Mouse (Mus musculus) MEL (cell line): ENCODE results near the gene Snf8. TPM values are rescaled to one million over a fixed set of nuclear protein-coding genes. Genes with fewer than 3 reads are reported as not detected.

Source experiments
- DNase-seq: peaks from one replicate; pipeline ENCODE4 v3.0.0; 2011; ENCODE audit warnings: low read depth, low spot score
- H3K27ac ChIP-seq: 2 replicates; pipeline ENCODE4 v1.5.1; 2012; ENCODE audit warnings: low read depth, mild to moderate bottlenecking, control low read depth, low read length, moderate library complexity; ENCODE audit not compliant: control insufficient read depth
- H3K27me3 ChIP-seq, 2 experiments: fragments of 150-350 bp in 1 of 2; sonication (generic) in 1 of 2; 2 replicates each; pipeline ENCODE4 v1.6.1; 2012; ENCODE audit warnings: low read length in 2 of 2, mild to moderate bottlenecking in 2 of 2, improper control_type of control experiment in 1 of 2, moderate library complexity in 1 of 2; ENCODE audit not compliant: insufficient read depth in 2 of 2, control insufficient read depth in 1 of 2
- H3K36me3 ChIP-seq, 2 experiments: 2 replicates each; pipeline ENCODE4 v1.6.1; 2012 to 2014; ENCODE audit warnings: low read length in 2 of 2, improper control_type of control experiment in 1 of 2, inconsistent platforms in 1 of 2, mild to moderate bottlenecking in 1 of 2; ENCODE audit not compliant: insufficient read depth in 2 of 2, control insufficient read depth in 1 of 2
- H3K4me1 ChIP-seq, 2 experiments: fragments of 150-350 bp in 1 of 2; sonication (generic) in 1 of 2; 2 replicates each; pipeline ENCODE4 v1.6.1; 2012; ENCODE audit warnings: low read length in 2 of 2, improper control_type of control experiment in 1 of 2, mild to moderate bottlenecking in 1 of 2; ENCODE audit not compliant: insufficient read depth in 2 of 2, control insufficient read depth in 1 of 2
- H3K4me3 ChIP-seq, 2 experiments: fragments of 150-350 bp in 1 of 2; sonication (generic) in 1 of 2; 2 replicates each; pipeline ENCODE4 v1.5.1; 2012; ENCODE audit warnings: low read depth in 2 of 2, low read length in 2 of 2, mild to moderate bottlenecking in 2 of 2, moderate library complexity in 2 of 2, control low read depth in 1 of 2, improper control_type of control experiment in 1 of 2; ENCODE audit not compliant: control insufficient read depth in 1 of 2, insufficient read depth in 1 of 2
- H3K79me2 ChIP-seq: 2 replicates; pipeline ENCODE4 v1.6.1; 2012; ENCODE audit warnings: mild to moderate bottlenecking, low read length, moderate library complexity; ENCODE audit not compliant: control insufficient read depth, poor library complexity, insufficient read depth
- H3K9ac ChIP-seq: 2 replicates; pipeline ENCODE4 v1.6.1; 2012; ENCODE audit warnings: low read depth, mild to moderate bottlenecking, control low read depth, low read length, moderate library complexity; ENCODE audit not compliant: control insufficient read depth, poor library complexity, severe bottlenecking
- H3K9me3 ChIP-seq: fragments of 150-350 bp; sonication (generic); replicated peaks from 2 replicates; pipeline ENCODE4 v1.6.1; 2012; ENCODE audit warnings: mild to moderate bottlenecking, low read length, improper control_type of control experiment, moderate library complexity; ENCODE audit not compliant: insufficient read depth
- BHLHE40 ChIP-seq: IDR thresholded peaks from 2 replicates; pipeline ENCODE4 v1.6.1; 2012; ENCODE audit warnings: low read depth, mild to moderate bottlenecking, inconsistent platforms, low read length, improper control_type of control experiment, borderline replicate concordance
- CHD1 ChIP-seq: IDR thresholded peaks from 2 replicates; pipeline ENCODE4 v1.6.1; 2012; ENCODE audit warnings: low read depth, mild to moderate bottlenecking, inconsistent platforms, low read length, improper control_type of control experiment
- E2F4 ChIP-seq: IDR thresholded peaks from 2 replicates; pipeline ENCODE4 v1.6.1; 2011; ENCODE audit warnings: low read depth, low read length, improper control_type of control experiment, borderline replicate concordance
- ELF1 ChIP-seq: IDR thresholded peaks from 2 replicates; pipeline ENCODE4 v1.6.1; 2014; ENCODE audit warnings: low read depth, mild to moderate bottlenecking, inconsistent platforms, low read length, improper control_type of control experiment, moderate library complexity
- EP300 ChIP-seq, 2 experiments: IDR thresholded peaks; 2 replicates each; pipeline ENCODE4 v1.6.1; 2011; ENCODE audit warnings: improper control_type of control experiment in 2 of 2, low read length in 2 of 2, low read depth in 1 of 2, mild to moderate bottlenecking in 1 of 2
- ETS1 ChIP-seq: IDR thresholded peaks from 2 replicates; pipeline ENCODE4 v1.6.1; 2012; ENCODE audit warnings: low read depth, mild to moderate bottlenecking, inconsistent platforms, low read length, improper control_type of control experiment, moderate library complexity
- GABPA ChIP-seq: IDR thresholded peaks from 2 replicates; pipeline ENCODE4 v1.6.1; 2012; ENCODE audit warnings: low read depth, mild to moderate bottlenecking, inconsistent platforms, low read length, improper control_type of control experiment, moderate library complexity
- GATA1 ChIP-seq: IDR thresholded peaks from 2 replicates; pipeline ENCODE4 v1.6.1; 2011; ENCODE audit warnings: low read depth, low read length, improper control_type of control experiment
- HCFC1 ChIP-seq: IDR thresholded peaks from 2 replicates; pipeline ENCODE4 v1.6.1; 2012; ENCODE audit warnings: low read depth, mild to moderate bottlenecking, inconsistent platforms, low read length, improper control_type of control experiment, moderate library complexity
- JUND ChIP-seq: IDR thresholded peaks from 2 replicates; pipeline ENCODE4 v1.6.1; 2011; ENCODE audit warnings: low read depth, mild to moderate bottlenecking, improper control_type of control experiment, low read length
- KAT2A ChIP-seq: conservative IDR thresholded peaks from 2 replicates; pipeline ENCODE4 v1.6.1; 2012; ENCODE audit warnings: low read depth, low read length, improper control_type of control experiment, inconsistent platforms
- MAFK ChIP-seq: IDR thresholded peaks from 2 replicates; pipeline ENCODE4 v1.6.1; 2011; ENCODE audit warnings: low read depth, mild to moderate bottlenecking, low read length, improper control_type of control experiment, borderline replicate concordance
- MAZ ChIP-seq: IDR thresholded peaks from 2 replicates; pipeline ENCODE4 v1.6.1; 2012; ENCODE audit warnings: low read depth, mild to moderate bottlenecking, inconsistent platforms, low read length, improper control_type of control experiment
- MXI1 ChIP-seq: IDR thresholded peaks from 2 replicates; pipeline ENCODE4 v1.6.1; 2011; ENCODE audit warnings: mild to moderate bottlenecking, low read depth, low read length, improper control_type of control experiment
- MYB ChIP-seq: IDR thresholded peaks from 2 replicates; pipeline ENCODE4 v1.6.1; 2011; ENCODE audit warnings: mild to moderate bottlenecking, low read depth, low read length, improper control_type of control experiment
- MYC ChIP-seq: IDR thresholded peaks from 2 replicates; pipeline ENCODE4 v1.6.1; 2011; ENCODE audit warnings: low read depth, mild to moderate bottlenecking, low read length, improper control_type of control experiment, moderate library complexity
- NELFE ChIP-seq: IDR thresholded peaks from 2 replicates; pipeline ENCODE4 v1.6.1; 2011; ENCODE audit warnings: low read depth, low read length, improper control_type of control experiment
- NRF1 ChIP-seq: IDR thresholded peaks from 2 replicates; pipeline ENCODE4 v1.6.1; 2014; ENCODE audit warnings: low read depth, mild to moderate bottlenecking, inconsistent platforms, low read length, improper control_type of control experiment, moderate library complexity; ENCODE audit not compliant: poor library complexity, insufficient read depth, severe bottlenecking
- POLR2A ChIP-seq, 2 experiments: IDR thresholded peaks; 2 replicates each; pipeline ENCODE4 v1.6.1; 2011 to 2012; ENCODE audit warnings: low read length in 2 of 2, mild to moderate bottlenecking in 2 of 2, control low read depth in 1 of 2, improper control_type of control experiment in 1 of 2, low read depth in 1 of 2, moderate library complexity in 1 of 2; ENCODE audit not compliant: control insufficient read depth in 1 of 2, insufficient read depth in 1 of 2, poor library complexity in 1 of 2
- POLR2AphosphoS2 ChIP-seq: IDR thresholded peaks from 2 replicates; pipeline ENCODE4 v1.6.1; 2011; ENCODE audit warnings: low read length, improper control_type of control experiment
- RAD21 ChIP-seq: IDR thresholded peaks from 2 replicates; pipeline ENCODE4 v1.6.1; 2011; ENCODE audit warnings: mild to moderate bottlenecking, low read depth, low read length, improper control_type of control experiment
- RCOR1 ChIP-seq: IDR thresholded peaks from 2 replicates; pipeline ENCODE4 v1.6.1; 2012; ENCODE audit warnings: low read depth, mild to moderate bottlenecking, inconsistent platforms, low read length, improper control_type of control experiment
- SIN3A ChIP-seq: IDR thresholded peaks from 2 replicates; pipeline ENCODE4 v1.6.1; 2012; ENCODE audit warnings: low read length, improper control_type of control experiment, inconsistent platforms
- SMC3 ChIP-seq: IDR thresholded peaks from 2 replicates; pipeline ENCODE4 v1.6.1; 2011; ENCODE audit warnings: low read depth, low read length, improper control_type of control experiment
- TAL1 ChIP-seq: IDR thresholded peaks from 2 replicates; pipeline ENCODE4 v1.6.1; 2012; ENCODE audit warnings: mild to moderate bottlenecking, inconsistent platforms, low read length, moderate library complexity, mixed read lengths
- TBP ChIP-seq: IDR thresholded peaks from 2 replicates; pipeline ENCODE4 v1.8.0; 2011; ENCODE audit warnings: low read depth, low read length, improper control_type of control experiment
- TCF12 ChIP-seq: IDR thresholded peaks from 2 replicates; pipeline ENCODE4 v1.6.1; 2014; ENCODE audit warnings: low read depth, mild to moderate bottlenecking, inconsistent platforms, low read length, improper control_type of control experiment, moderate library complexity
- UBTF ChIP-seq: IDR thresholded peaks from 2 replicates; pipeline ENCODE4 v1.6.1; 2012; ENCODE audit warnings: low read depth, mild to moderate bottlenecking, inconsistent platforms, low read length, improper control_type of control experiment, moderate library complexity, borderline replicate concordance; ENCODE audit not compliant: insufficient read depth
- USF1 ChIP-seq: IDR thresholded peaks from 2 replicates; pipeline ENCODE4 v1.6.1; 2014; ENCODE audit warnings: low read depth, mild to moderate bottlenecking, inconsistent platforms, low read length, improper control_type of control experiment, moderate library complexity
- USF2 ChIP-seq, 2 experiments: IDR thresholded peaks; 2 replicates each; pipeline ENCODE4 v1.6.1; 2011 to 2012; ENCODE audit warnings: improper control_type of control experiment in 2 of 2, low read length in 2 of 2, borderline replicate concordance in 1 of 2, inconsistent platforms in 1 of 2, low read depth in 1 of 2, mild to moderate bottlenecking in 1 of 2; ENCODE audit not compliant: insufficient read depth in 1 of 2
- ZC3H11A ChIP-seq: IDR thresholded peaks from 2 replicates; pipeline ENCODE4 v1.6.1; 2012; ENCODE audit warnings: low read depth, mild to moderate bottlenecking, inconsistent platforms, low read length, improper control_type of control experiment
- ZKSCAN1 ChIP-seq: IDR thresholded peaks from 2 replicates; pipeline ENCODE4 v1.6.1; 2012; ENCODE audit warnings: low read depth, mild to moderate bottlenecking, inconsistent platforms, low read length, improper control_type of control experiment, moderate library complexity
- ZMIZ1 ChIP-seq: IDR thresholded peaks from 2 replicates; pipeline ENCODE4 v1.6.1; 2012; ENCODE audit warnings: low read depth, mild to moderate bottlenecking, inconsistent platforms, low read length, improper control_type of control experiment, moderate library complexity
- ZNF384 ChIP-seq: IDR thresholded peaks from 2 replicates; pipeline ENCODE4 v1.6.1; 2012; ENCODE audit warnings: low read depth, mild to moderate bottlenecking, inconsistent platforms, low read length, improper control_type of control experiment
- polyA plus RNA-seq, 2 experiments: library from polyadenylated mRNA; stranded (reverse) in 1 of 2; unstranded in 1 of 2; fragments of >175 nt in 1 of 2; fragments of >200 nt in 1 of 2; gene quantifications; 2 replicates each; pipeline versions ENCODE4 v1.2.1 to v1.2.4; 2012; ENCODE audit warnings: low replicate concordance in 2 of 2, low read depth in 1 of 2; ENCODE audit not compliant: insufficient read length in 2 of 2, insufficient read depth in 1 of 2, missing spikeins in 1 of 2
- total RNA-seq: library from RNA; depleted of rRNA; stranded (reverse); fragments of 300-350 nt; gene quantifications from 2 replicates; pipeline ENCODE4 v1.2.3, GENCODE M21; 2012

Snf8 gene
- total and polyA plus RNA-seq, 3 experiments = 135 to 183 TPM; not detected in 1

DNA sequence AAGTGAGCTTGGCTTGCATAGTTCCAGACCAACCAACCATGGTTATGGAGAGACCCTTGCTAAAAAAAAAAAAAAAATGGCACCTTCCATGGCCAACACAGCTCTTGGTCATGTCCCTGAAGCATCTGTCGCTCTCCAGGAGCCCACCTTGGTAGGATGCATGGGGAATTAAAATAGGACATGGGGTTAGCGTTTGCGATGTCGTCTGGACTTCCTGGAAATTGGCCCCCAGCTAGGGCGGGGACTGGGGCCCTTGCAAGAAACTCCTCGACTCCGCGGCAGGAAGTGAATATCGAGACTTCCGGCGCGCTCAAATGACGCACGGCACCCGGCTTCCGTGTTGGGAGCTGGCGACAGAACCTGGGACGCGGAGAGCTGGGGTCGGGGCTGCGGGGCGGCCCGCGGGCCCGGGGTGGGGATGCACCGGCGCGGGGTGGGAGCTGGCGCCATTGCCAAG lies at the start of gene Snf8 (continued):
- no peak for TF ChIP-seq EP300 (IDR thresholded peaks at IDR 0.05; ENCODE audit: low read depth in 1 of 2, low read length in 2 of 2)
- TF ChIP-seq TBP = peak; percentile 89

DNA sequence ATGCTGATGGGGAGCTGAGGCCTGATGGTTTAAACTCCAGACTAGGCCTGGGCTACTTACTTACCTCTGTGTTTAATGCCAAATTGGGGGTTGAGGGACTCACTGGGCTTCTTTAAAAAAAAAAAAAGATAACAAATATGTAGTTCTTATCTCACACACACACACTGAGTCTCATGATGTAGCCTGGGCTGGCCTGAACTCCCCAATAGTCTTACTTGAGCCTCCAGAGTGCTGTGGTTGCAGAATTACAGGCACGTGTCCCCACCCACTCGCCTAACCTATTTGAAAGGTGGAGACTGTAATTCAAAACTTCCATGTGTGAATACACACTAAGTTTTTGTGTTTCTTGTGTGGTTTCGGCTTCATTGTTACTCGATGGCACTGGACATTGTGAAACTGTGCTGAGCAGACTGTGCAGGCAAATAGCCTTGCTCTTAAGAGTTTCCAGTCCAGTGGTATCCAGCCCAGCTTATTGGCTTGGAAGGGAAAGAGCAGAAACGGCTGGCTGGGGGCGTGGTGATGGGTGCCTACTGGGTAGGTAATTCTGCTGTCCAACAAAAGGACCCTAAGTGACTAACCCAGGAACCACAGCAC lies 46.7 kb upstream of the Snf8 start:
- H3K4me1 ChIP-seq = peaks cover 9 to 14% of the 10 kb centered on the region in 2 experiments
- no peaks in the 10 kb centered on the region for H3K9me3 ChIP-seq
- no peaks in the 10 kb centered on the region for H3K27me3 ChIP-seq
- no peaks in the 10 kb centered on the region for H3K79me2 ChIP-seq
- H3K27ac ChIP-seq = peak overlapping the region; percentile 32
- peak; percentile 74 for DNase-seq
- peak overlapping the region; percentile 21; the same call in 1 of the 2 replicates for H3K9ac ChIP-seq
- peaks cover 0 to 14% of the 10 kb centered on the region in 2 experiments; a peak in 2 of 4 replicates for H3K36me3 ChIP-seq
- peak overlapping the region; percentile 14 to 38; a peak in 2 of 4 replicates for H3K4me3 ChIP-seq
- TF ChIP-seq BHLHE40 (peak; percentile 87), MYB (no peak), UBTF (no peak), GABPA (no peak), JUND (no peak), ETS1 (peak; percentile 72), TBP (no peak), E2F4 (no peak), SIN3A (peak; percentile 47; the same call in 1 of the 2 replicates), KAT2A (0 out of 2 replicates have a peak, but pooled peaks have one; percentile 14), ZMIZ1 (no peak), MXI1 (no peak), RCOR1 (peak; percentile 45; the same call in 1 of the 2 replicates), HCFC1 (0 out of 2 replicates have a peak, but pooled peaks have one; percentile 34), NELFE (no peak), MAZ (0 out of 2 replicates have a peak, but pooled peaks have one; percentile 44), CHD1 (no peak), USF2 (IDR thresholded peaks at IDR 0.05; ENCODE audit: borderline replicate concordance in 1 of 2, insufficient read depth in 1 of 2, low read depth in 1 of 2, low read length in 2 of 2) (0 out of 4 replicates have a peak, but pooled peaks of 1 of the 2 experiments have one; percentile 40), SMC3 (no peak), TAL1 (no peak), POLR2AphosphoS2 (no peak), MYC (peak; percentile 68; the same call in 1 of the 2 replicates), POLR2A (IDR thresholded peaks at IDR 0.05; ENCODE audit: control insufficient read depth in 1 of 2, insufficient read depth in 1 of 2, low read depth in 1 of 2, low read length in 2 of 2, poor library complexity in 1 of 2) (no peak), ZKSCAN1 (0 out of 2 replicates have a peak, but pooled peaks have one; percentile 15), ZNF384 (peak; percentile 94), MAFK (peak; percentile 81), TCF12 (peak; percentile 79), NRF1 (no peak), ELF1 (no peak), GATA1 (peak; percentile 67), ZC3H11A (no peak), RAD21 (no peak), USF1 (peak; percentile 83)
